10 mouse cellular contexts compared by ENCODE assay signal in genomic region chr4:118961141-118961628, GRCm38 (mm10). TPM values are rescaled to one million over a fixed set of nuclear protein-coding genes. Genes with fewer than 3 reads are reported as not detected.
DNase-seq lines count a peak whose midpoint lies in the region; ATAC-seq lines count a peak whose summit lies in the region.
"Had no signal": no experiment of that assay in that cellular context is flagged by ENCODE, and none has a peak within 500 bp of the region (broad histone marks: within the 10 kb centered on the region; RNA-seq: fewer than 3 reads in every experiment).

TSS of gene Lao1 (plus strand) at chr4:118961578.

- H3K27ac ChIP-seq in liver, embryonic 12.5 days: no peak within 1 kb of the TSS
- H3K27ac ChIP-seq: neural tube, embryonic 13.5 days had no signal

- intact Hi-C loops in left cerebral cortex, postnatal 4 days (cut with DNase I): no loop called here

- no peak within 1 kb of the TSS for H3K4me3 ChIP-seq in liver, embryonic 12.5 days
- H3K4me3 ChIP-seq: neural tube, embryonic 13.5 days had no signal

- H3K4me2 ChIP-seq in liver, embryonic 12.5 days: no peak within 1 kb of the TSS
- H3K4me2 ChIP-seq: neural tube, embryonic 13.5 days had no signal

- H3K27me3 ChIP-seq in liver, embryonic 12.5 days (replicated peaks): no peaks in the 10 kb centered on the region
- H3K27me3 ChIP-seq: neural tube, embryonic 13.5 days had no signal

- DNase-seq in adrenal gland, postnatal 36 days: peak; percentile 3
- DNase-seq in adrenal gland, adult 18-20 months (ENCODE audit: low spot score in 2 of 2): no peak
- DNase-seq in left cerebral cortex, adult 11 months (ENCODE audit: low spot score): peak; percentile 2
- no peak for DNase-seq in left cerebral cortex, postnatal 4 days
- peak; percentile 24 for DNase-seq in heart, postnatal 4 days
- DNase-seq in lung, postnatal 36 days: peak; percentile 66
- DNase-seq in neural tube, embryonic 10.5 days (ENCODE audit: extremely low spot score, low spot score): no peak

- H3K9me3 ChIP-seq in liver, embryonic 12.5 days (replicated peaks): no peaks in the 10 kb centered on the region
- H3K9me3 ChIP-seq: neural tube, embryonic 13.5 days had no signal

- no peaks in the 10 kb centered on the region for H3K4me1 ChIP-seq in liver, embryonic 12.5 days
- H3K4me1 ChIP-seq: neural tube, embryonic 13.5 days had no signal

- no peaks in the 10 kb centered on the region for H3K36me3 ChIP-seq in liver, embryonic 12.5 days
- H3K36me3 ChIP-seq: neural tube, embryonic 13.5 days had no signal

- no peak within 1 kb of the TSS for H3K9ac ChIP-seq in liver, embryonic 12.5 days
- H3K9ac ChIP-seq: neural tube, embryonic 13.5 days had no signal

- ATAC-seq in liver, embryonic 12.5 days: no peak

- WGBS in liver, embryonic 12.5 days (ENCODE audit: insufficient replicate concordance): 54% methylated on average over 2 of the region's 2 CpGs

RNA-seq across cellular contexts. Expression of gene Lao1, which starts in this region (rescaled TPM):
- total RNA-seq in adrenal gland, postnatal 36 days (2021): under 1 TPM in 1 of 2 experiments, not detected in 1; 0.53 TPM
- total RNA-seq in adrenal gland, adult 18-20 months (2021): not detected
- total RNA-seq in left cerebral cortex, postnatal 4 days (2021): not detected
- total RNA-seq in heart, postnatal 4 days (2021): not detected
- polyA plus RNA-seq in liver, embryonic 12.5 days (2016; fragmentation: Nextera tagmentation; extraction: Ambion mirVana): not detected in 2 replicates
- total RNA-seq: liver, adult 2 months had no signal
- polyA plus RNA-seq: liver, adult 2 months; neural tube, embryonic 13.5 days had no signal

Comparison
In these comparisons a context has a peak if more than half of its experiments do, and no peak if none do; other contexts are left out.
1. DNase-seq: peak in left cerebral cortex, adult 11 months (single experiment) and lung, postnatal 36 days (single experiment); none in adrenal gland, adult 18-20 months (0 of 2), left cerebral cortex, postnatal 4 days (single experiment) and neural tube, embryonic 10.5 days (single experiment).
2. Peak in DNase-seq in adrenal gland, postnatal 36 days; RNA of the gene not detected or under 1 TPM.
3. Peak in DNase-seq in heart, postnatal 4 days; RNA of the gene not detected or under 1 TPM.